Mouse (Mus musculus): ENCODE measurements at regions not wholly inside any gene's neighbourhood (a gene's known extent, or its start where the extent isn't known, plus 50 kb on each side); places are given as distances from the start of the nearest gene placed in this dataset.

- WGBS = 63% methylated on average over 2 of the region's 2 CpGs
- TF ChIP-seq POLR2A (IDR thresholded peaks at IDR 0.05; ENCODE audit: borderline replicate concordance, control insufficient read depth, low read depth, low read length) = no peak
- Histone ChIP-seq H3K4me1 (ENCODE audit: control insufficient read depth, insufficient read depth, low read length) (no peaks in the 10 kb centered on the region), H3K27ac (ENCODE audit: control insufficient read depth, insufficient read depth, low read depth, low read length, poor library complexity) (no peak overlapping the region), H3K4me3 (replicated peaks; ENCODE audit: control insufficient read depth, low read depth, low read length) (no peak overlapping the region)
Observed at GRCm38 (mm10) chr8:90192856-90193255, 155.3 kb downstream of the Tox3 start.

- Histone ChIP-seq H3K4me3 (replicated peaks; ENCODE audit: control insufficient read depth, low read depth, low read length) (no peak overlapping the region), H3K27ac (ENCODE audit: control insufficient read depth, insufficient read depth, low read depth, low read length, poor library complexity) (no peak overlapping the region), H3K4me1 (ENCODE audit: control insufficient read depth, insufficient read depth, low read length) (no peaks in the 10 kb centered on the region)
- no peak for TF ChIP-seq POLR2A (IDR thresholded peaks at IDR 0.05; ENCODE audit: borderline replicate concordance, control insufficient read depth, low read depth, low read length)
- no peak for TF ChIP-seq CTCF (IDR thresholded peaks at IDR 0.05; ENCODE audit: control insufficient read depth, insufficient read depth, low read length)
- 72% methylated on average over 6 of the region's 6 CpGs for WGBS
Observed at GRCm38 (mm10) chr8:90182807-90183206, 165.3 kb downstream of the Tox3 start.

- WGBS = 77% methylated on average over 7 of the region's 7 CpGs
- no peak overlapping the region for H3K4me3 ChIP-seq (replicated peaks; ENCODE audit: control insufficient read depth, low read depth, low read length)
- no peak overlapping the region for H3K27ac ChIP-seq (ENCODE audit: control insufficient read depth, insufficient read depth, low read depth, low read length, poor library complexity)
- TF ChIP-seq POLR2A (IDR thresholded peaks at IDR 0.05; ENCODE audit: borderline replicate concordance, control insufficient read depth, low read depth, low read length) (no peak), CTCF (IDR thresholded peaks at IDR 0.05; ENCODE audit: control insufficient read depth, insufficient read depth, low read length) (no peak)
- H3K4me1 ChIP-seq (ENCODE audit: control insufficient read depth, insufficient read depth, low read length) = no peaks in the 10 kb centered on the region
Observed at GRCm38 (mm10) chr8:90176771-90177170, 171.4 kb downstream of the Tox3 start.

- whole genome bisulfite sequencing = 54% methylated on average over 9 of the region's 9 CpGs
- no peak overlapping the region for H3K27ac ChIP-seq (ENCODE audit: control insufficient read depth, insufficient read depth, low read depth, low read length, poor library complexity)
- no peaks in the 10 kb centered on the region for H3K4me1 ChIP-seq (ENCODE audit: control insufficient read depth, insufficient read depth, low read length)
- no peak for TF ChIP-seq CTCF (IDR thresholded peaks at IDR 0.05; ENCODE audit: control insufficient read depth, insufficient read depth, low read length)
- no peak for TF ChIP-seq POLR2A (IDR thresholded peaks at IDR 0.05; ENCODE audit: borderline replicate concordance, control insufficient read depth, low read depth, low read length)
- no peak overlapping the region for H3K4me3 ChIP-seq (replicated peaks; ENCODE audit: control insufficient read depth, low read depth, low read length)
Observed at GRCm38 (mm10) chr8:90176335-90176734, 171.8 kb downstream of the Tox3 start.

GRCm38 (mm10) chr8:90166639-90167038, 181.5 kb downstream of the Tox3 start:
- TF ChIP-seq POLR2A (IDR thresholded peaks at IDR 0.05; ENCODE audit: borderline replicate concordance, control insufficient read depth, low read depth, low read length) (no peak), CTCF (IDR thresholded peaks at IDR 0.05; ENCODE audit: control insufficient read depth, insufficient read depth, low read length) (no peak)
- Histone ChIP-seq H3K27ac (ENCODE audit: control insufficient read depth, insufficient read depth, low read depth, low read length, poor library complexity) (no peak overlapping the region), H3K4me1 (ENCODE audit: control insufficient read depth, insufficient read depth, low read length) (no peaks in the 10 kb centered on the region), H3K4me3 (replicated peaks; ENCODE audit: control insufficient read depth, low read depth, low read length) (no peak overlapping the region)
- 76% methylated on average over 2 of the region's 2 CpGs for WGBS

- H3K27ac ChIP-seq (ENCODE audit: control insufficient read depth, insufficient read depth, low read depth, low read length, poor library complexity) = no peak overlapping the region
- 77% methylated on average over 5 of the region's 5 CpGs for WGBS
- no peak overlapping the region for H3K4me3 ChIP-seq (replicated peaks; ENCODE audit: control insufficient read depth, low read depth, low read length)
- no peak for TF ChIP-seq POLR2A (IDR thresholded peaks at IDR 0.05; ENCODE audit: borderline replicate concordance, control insufficient read depth, low read depth, low read length)
- no peak for TF ChIP-seq CTCF (IDR thresholded peaks at IDR 0.05; ENCODE audit: control insufficient read depth, insufficient read depth, low read length)
- H3K4me1 ChIP-seq (ENCODE audit: control insufficient read depth, insufficient read depth, low read length) = no peaks in the 10 kb centered on the region
Observed at GRCm38 (mm10) chr8:90151477-90151876, 196.7 kb downstream of the Tox3 start.

- H3K27ac ChIP-seq (ENCODE audit: control insufficient read depth, insufficient read depth, low read depth, low read length, poor library complexity) = no peak overlapping the region
- TF ChIP-seq POLR2A (IDR thresholded peaks at IDR 0.05; ENCODE audit: borderline replicate concordance, control insufficient read depth, low read depth, low read length) = no peak
- H3K4me3 ChIP-seq (replicated peaks; ENCODE audit: control insufficient read depth, low read depth, low read length) = no peak overlapping the region
- WGBS = 67% methylated on average over 6 of the region's 6 CpGs
- H3K4me1 ChIP-seq (ENCODE audit: control insufficient read depth, insufficient read depth, low read length) = no peaks in the 10 kb centered on the region
Observed at GRCm38 (mm10) chr8:90149903-90150302, 198.2 kb downstream of the Tox3 start.

- Histone ChIP-seq H3K27ac (ENCODE audit: control insufficient read depth, insufficient read depth, low read depth, low read length, poor library complexity) (no peak overlapping the region), H3K4me3 (replicated peaks; ENCODE audit: control insufficient read depth, low read depth, low read length) (no peak overlapping the region), H3K4me1 (ENCODE audit: control insufficient read depth, insufficient read depth, low read length) (no peaks in the 10 kb centered on the region)
- TF ChIP-seq POLR2A (IDR thresholded peaks at IDR 0.05; ENCODE audit: borderline replicate concordance, control insufficient read depth, low read depth, low read length) (no peak), CTCF (IDR thresholded peaks at IDR 0.05; ENCODE audit: control insufficient read depth, insufficient read depth, low read length) (no peak)
- WGBS = 64% methylated on average over 5 of the region's 5 CpGs
Observed at GRCm38 (mm10) chr8:90134626-90135025, 213.5 kb downstream of the Tox3 start.

GRCm38 (mm10) chr8:90130704-90131267, 217.4 kb downstream of the Tox3 start:
- Histone ChIP-seq H3K4me3 (replicated peaks; ENCODE audit: control insufficient read depth, low read depth, low read length) (no peak overlapping the region), H3K27ac (ENCODE audit: control insufficient read depth, insufficient read depth, low read depth, low read length, poor library complexity) (no peak overlapping the region), H3K4me1 (ENCODE audit: control insufficient read depth, insufficient read depth, low read length) (no peaks in the 10 kb centered on the region)
- no peak for TF ChIP-seq CTCF (IDR thresholded peaks at IDR 0.05; ENCODE audit: control insufficient read depth, insufficient read depth, low read length)
- TF ChIP-seq POLR2A (IDR thresholded peaks at IDR 0.05; ENCODE audit: borderline replicate concordance, control insufficient read depth, low read depth, low read length) = no peak
- 82% methylated on average over 5 of the region's 5 CpGs for WGBS

Measured in bone marrow, adult 2 months (tissue).